Mouse (Mus musculus): ENCODE data around the gene Pten. TPM values are rescaled to one million over a fixed set of nuclear protein-coding genes. Genes with fewer than 3 reads are reported as not detected.

Gene Pten
- polyA plus RNA-seq, 1 experiment from 2014 or later, result 10.2 TPM

- no peaks in the 10 kb centered on the region for H3K9me3 ChIP-seq
- peaks cover 14% of the 10 kb centered on the region; the same call in 1 of the 2 replicates for H3K27me3 ChIP-seq
- no peak for ATAC-seq (ENCODE audit: borderline replicate concordance, extremely low read depth, low FRiP score, low TSS enrichment)
- no peak overlapping the region for H3K27ac ChIP-seq
- WGBS, result 6% methylated on average over 22 of the region's 22 CpGs
- H3K4me3 ChIP-seq, result no peak overlapping the region
- H3K36me3 ChIP-seq, result no peaks in the 10 kb centered on the region
- H3K4me1 ChIP-seq, result no peaks in the 10 kb centered on the region
- H3K9ac ChIP-seq, result no peak overlapping the region
- H3K4me2 ChIP-seq, result peak overlapping the region; percentile 23; the same call in 1 of the 2 replicates
Measured at GRCm38 (mm10) chr19:32726451-32727325, 30.6 kb upstream of the Pten start.

DNA sequence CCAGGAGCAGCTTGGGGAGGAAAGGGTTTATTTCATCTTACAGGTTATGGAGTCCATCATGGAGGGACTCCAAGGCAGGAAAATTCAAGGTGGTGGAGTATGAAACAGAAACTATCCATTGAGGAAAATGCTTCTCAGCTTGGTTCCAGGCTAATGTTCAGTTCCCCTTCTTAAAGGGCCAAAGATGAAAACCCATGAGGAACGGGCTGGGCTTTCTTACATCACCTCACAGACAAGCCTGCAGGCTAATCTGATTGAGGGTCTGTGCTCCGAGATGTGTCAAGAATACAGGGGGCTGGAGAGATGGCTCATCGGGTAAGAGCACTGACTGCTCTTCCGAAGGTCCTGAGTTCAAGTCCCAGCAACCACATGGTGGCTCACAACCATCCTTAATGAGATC, 27.5 kb upstream of the Pten start:
- Histone ChIP-seq H3K36me3 (no peaks in the 10 kb centered on the region), H3K27me3 (peaks cover 14% of the 10 kb centered on the region; the same call in 1 of the 2 replicates), H3K9me3 (no peaks in the 10 kb centered on the region), H3K27ac (no peak overlapping the region), H3K4me3 (no peak overlapping the region), H3K4me2 (no peak overlapping the region), H3K9ac (no peak overlapping the region), H3K4me1 (no peaks in the 10 kb centered on the region)
- ATAC-seq (ENCODE audit: borderline replicate concordance, extremely low read depth, low FRiP score, low TSS enrichment), result no peak
- WGBS, result 83% methylated on average over 4 of the region's 4 CpGs

- no peak overlapping the region for H3K4me2 ChIP-seq
- no peaks in the 10 kb centered on the region for H3K4me1 ChIP-seq
- no peak for ATAC-seq (ENCODE audit: borderline replicate concordance, extremely low read depth, low FRiP score, low TSS enrichment)
- H3K9me3 ChIP-seq, result no peaks in the 10 kb centered on the region
- no peaks in the 10 kb centered on the region for H3K36me3 ChIP-seq
- H3K9ac ChIP-seq, result no peak overlapping the region
- no peak overlapping the region for H3K27ac ChIP-seq
- H3K4me3 ChIP-seq, result no peak overlapping the region
- H3K27me3 ChIP-seq, result no peaks in the 10 kb centered on the region; the same call in 1 of the 2 replicates
Measured at GRCm38 (mm10) chr19:32732922-32733321, 24.4 kb upstream of the Pten start.

DNA sequence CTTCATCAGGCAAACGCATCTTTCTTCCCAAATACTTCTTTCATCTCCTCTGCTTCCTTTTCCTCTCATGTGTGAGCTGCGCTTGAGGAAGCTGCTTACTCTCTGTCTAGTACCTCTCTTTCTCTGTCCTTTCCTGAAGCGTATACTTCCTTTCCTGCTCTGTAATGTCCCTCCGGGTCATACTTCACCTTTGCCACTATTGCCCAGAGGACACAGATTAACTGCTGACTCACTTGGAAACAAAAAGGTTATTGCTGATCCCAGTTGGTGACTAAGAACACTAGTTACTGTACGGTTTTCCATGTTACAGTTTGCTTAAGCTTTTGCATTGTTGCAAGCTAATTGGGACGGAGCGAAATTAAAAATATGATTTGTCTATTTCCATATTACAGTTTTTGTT, 19.5 kb upstream of the Pten start:
- H3K36me3 ChIP-seq, result no peaks in the 10 kb centered on the region
- H3K9ac ChIP-seq, result no peak overlapping the region
- H3K4me3 ChIP-seq, result no peak overlapping the region
- 73% methylated on average over 7 of the region's 7 CpGs for whole genome bisulfite sequencing
- no peaks in the 10 kb centered on the region for H3K27me3 ChIP-seq
- no peaks in the 10 kb centered on the region for H3K4me1 ChIP-seq
- H3K9me3 ChIP-seq, result no peaks in the 10 kb centered on the region
- H3K27ac ChIP-seq, result no peak overlapping the region
- no peak overlapping the region for H3K4me2 ChIP-seq
- ATAC-seq (ENCODE audit: borderline replicate concordance, extremely low read depth, low FRiP score, low TSS enrichment), result no peak

GRCm38 (mm10) chr19:32739686-32740085, 17.6 kb upstream of the Pten start, which contains the start of gene Atad1:
Atad1 (minus strand) TSS chr19:32739786.
- no peak within 1 kb of the TSS for H3K4me3 ChIP-seq
- no peak for ATAC-seq (ENCODE audit: borderline replicate concordance, extremely low read depth, low FRiP score, low TSS enrichment)
- no peak within 1 kb of the TSS for H3K27ac ChIP-seq
- H3K4me2 ChIP-seq, result no peak within 1 kb of the TSS
- no peak within 1 kb of the TSS for H3K9ac ChIP-seq
- H3K27me3 ChIP-seq, result no peaks in the 10 kb centered on the region
- no peaks in the 10 kb centered on the region for H3K9me3 ChIP-seq
- no peaks in the 10 kb centered on the region for H3K36me3 ChIP-seq
- H3K4me1 ChIP-seq, result no peaks in the 10 kb centered on the region
- 93% methylated on average over 4 of the region's 4 CpGs for WGBS

DNA sequence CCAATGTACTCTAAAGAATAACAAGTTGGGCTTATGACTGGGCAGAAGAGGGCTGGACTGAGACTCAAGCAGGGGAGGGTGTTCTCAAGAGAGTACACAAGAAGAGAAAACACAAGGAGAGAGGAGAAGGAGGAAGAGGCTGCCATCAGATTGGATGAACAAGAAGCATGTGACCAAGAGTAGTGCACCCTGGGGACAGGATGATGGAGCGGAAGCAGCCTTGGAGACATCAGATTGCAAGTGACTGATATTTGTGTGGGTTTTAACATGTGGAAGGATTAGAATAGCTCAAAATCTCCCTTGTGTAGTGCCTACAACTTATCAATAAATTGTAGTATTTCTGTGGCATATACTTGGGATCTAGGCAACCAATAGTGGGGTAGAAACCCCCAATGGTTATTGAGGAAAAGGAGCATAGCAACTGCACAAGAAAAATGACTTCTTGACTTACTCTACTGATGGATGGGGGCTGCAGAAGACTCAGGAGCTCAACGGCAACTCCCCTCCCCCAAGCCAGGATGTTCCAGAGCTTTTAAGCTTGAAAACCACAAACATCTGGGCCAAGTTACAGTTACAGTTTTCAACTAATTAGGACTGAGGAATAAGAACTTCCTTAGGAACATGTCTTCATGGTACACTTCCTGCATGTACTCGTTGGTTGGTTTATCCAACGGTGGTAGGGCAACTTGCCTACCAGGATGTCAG, 16.5 kb upstream of the Pten start:
- no peaks in the 10 kb centered on the region for H3K27me3 ChIP-seq
- no peak overlapping the region for H3K9ac ChIP-seq
- no peaks in the 10 kb centered on the region for H3K4me1 ChIP-seq
- H3K27ac ChIP-seq, result no peak overlapping the region
- ATAC-seq (ENCODE audit: borderline replicate concordance, extremely low read depth, low FRiP score, low TSS enrichment), result no peak
- H3K36me3 ChIP-seq, result no peaks in the 10 kb centered on the region
- H3K4me3 ChIP-seq, result no peak overlapping the region
- 83% methylated on average over 4 of the region's 4 CpGs for WGBS
- no peaks in the 10 kb centered on the region for H3K9me3 ChIP-seq
- H3K4me2 ChIP-seq, result no peak overlapping the region

- Histone ChIP-seq H3K4me1 (no peaks in the 10 kb centered on the region), H3K9ac (no peak overlapping the region), H3K36me3 (no peaks in the 10 kb centered on the region), H3K4me2 (no peak overlapping the region), H3K4me3 (no peak overlapping the region), H3K27me3 (0 out of 2 replicates have a peak, but pooled peaks cover 2% of the 10 kb centered on the region), H3K9me3 (no peaks in the 10 kb centered on the region), H3K27ac (no peak overlapping the region)
- ATAC-seq (ENCODE audit: borderline replicate concordance, extremely low read depth, low FRiP score, low TSS enrichment), result no peak
- WGBS, result 24% methylated on average over 6 of the region's 6 CpGs
Measured at GRCm38 (mm10) chr19:32749425-32749824, 7.9 kb upstream of the Pten start.

DNA sequence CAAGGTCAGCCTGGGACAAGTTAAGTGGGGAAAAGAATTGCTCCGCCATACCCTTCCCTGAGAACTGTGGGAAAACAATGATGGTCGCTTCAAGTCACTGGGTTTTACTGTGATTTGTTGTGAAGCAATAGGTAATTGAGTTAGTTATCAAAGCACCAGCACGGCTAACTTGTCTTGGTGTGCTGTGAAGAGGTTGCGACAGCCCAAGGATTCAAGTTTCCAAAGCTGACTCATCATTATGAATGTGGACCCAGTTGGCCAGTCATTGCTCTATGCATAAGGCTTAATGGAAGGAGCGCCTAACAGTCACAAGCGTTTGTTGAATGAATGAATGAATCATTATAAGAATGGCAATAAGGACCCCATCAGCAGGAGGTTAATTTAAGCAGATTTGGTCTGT, 4.9 kb upstream of the Pten start:
- 89% methylated on average over 6 of the region's 6 CpGs for WGBS
- no peak overlapping the region for H3K4me3 ChIP-seq
- ATAC-seq (ENCODE audit: borderline replicate concordance, extremely low read depth, low FRiP score, low TSS enrichment), result no peak

DNA sequence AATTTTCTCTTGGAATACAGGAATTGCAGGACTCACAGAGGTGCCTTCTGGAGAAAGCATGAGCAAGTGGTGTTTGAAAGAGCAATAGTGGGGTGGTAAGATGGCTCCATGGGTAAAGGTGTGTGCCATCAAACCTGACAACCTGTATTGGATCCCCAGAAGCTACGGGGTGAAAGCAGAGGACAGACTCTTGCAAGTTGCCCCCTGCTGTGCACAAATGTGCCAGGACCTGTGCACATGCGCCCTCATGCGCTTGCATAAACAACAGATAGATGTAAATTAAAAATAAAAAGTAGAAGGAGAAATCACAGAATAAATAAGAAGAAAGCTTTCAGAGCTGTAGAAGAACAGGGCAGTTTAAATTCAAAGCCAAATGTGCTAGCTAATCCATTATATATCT, 3.9 kb upstream of the Pten start:
- Histone ChIP-seq H3K9me3 (no peaks in the 10 kb centered on the region), H3K27me3 (0 out of 2 replicates have a peak, but pooled peaks cover 4% of the 10 kb centered on the region), H3K27ac (no peak overlapping the region), H3K4me1 (peaks cover 8% of the 10 kb centered on the region), H3K9ac (no peak overlapping the region), H3K36me3 (no peaks in the 10 kb centered on the region), H3K4me3 (no peak overlapping the region), H3K4me2 (no peak overlapping the region)
- 78% methylated on average over 3 of the region's 3 CpGs for WGBS
- no peak for ATAC-seq (ENCODE audit: borderline replicate concordance, extremely low read depth, low FRiP score, low TSS enrichment)

More for the DNA sequence above, 4.9 kb upstream of the Pten start:
- H3K36me3 ChIP-seq, result no peaks in the 10 kb centered on the region
- no peak overlapping the region for H3K9ac ChIP-seq
- no peaks in the 10 kb centered on the region for H3K9me3 ChIP-seq
- no peak overlapping the region for H3K4me2 ChIP-seq
- 0 out of 2 replicates have a peak, but pooled peaks cover 4% of the 10 kb centered on the region for H3K27me3 ChIP-seq
- peaks cover 8% of the 10 kb centered on the region for H3K4me1 ChIP-seq
- H3K27ac ChIP-seq, result no peak overlapping the region

GRCm38 (mm10) chr19:32754188-32755000, 2.9 kb upstream of the Pten start:
- WGBS, result 28% methylated on average over 15 of the region's 15 CpGs
- Histone ChIP-seq H3K4me3 (no peak overlapping the region), H3K27me3 (0 out of 2 replicates have a peak, but pooled peaks cover 4% of the 10 kb centered on the region), H3K9ac (no peak overlapping the region), H3K36me3 (no peaks in the 10 kb centered on the region), H3K4me1 (peaks cover 8% of the 10 kb centered on the region), H3K4me2 (no peak overlapping the region; the same call in 1 of the 2 replicates), H3K27ac (no peak overlapping the region), H3K9me3 (no peaks in the 10 kb centered on the region)
- no peak for ATAC-seq (ENCODE audit: borderline replicate concordance, extremely low read depth, low FRiP score, low TSS enrichment)

GRCm38 (mm10) chr19:32755104-32755791, 2.0 kb upstream of the Pten start:
- H3K4me1 ChIP-seq, result peaks cover 10% of the 10 kb centered on the region
- peak overlapping the region; percentile 95 for H3K27ac ChIP-seq
- WGBS, result 8% methylated on average over 12 of the region's 12 CpGs
- peak overlapping the region; percentile 96 for H3K4me2 ChIP-seq
- H3K4me3 ChIP-seq, result peak overlapping the region; percentile 90
- H3K9me3 ChIP-seq, result no peaks in the 10 kb centered on the region
- peak overlapping the region; percentile 81 for H3K9ac ChIP-seq
- no peak for ATAC-seq (ENCODE audit: borderline replicate concordance, extremely low read depth, low FRiP score, low TSS enrichment)
- 0 out of 2 replicates have a peak, but pooled peaks cover 4% of the 10 kb centered on the region for H3K27me3 ChIP-seq
- H3K36me3 ChIP-seq, result no peaks in the 10 kb centered on the region
